Mouse (Mus musculus) midbrain, embryonic 16.5 days (tissue): ENCODE measurements around the gene Shank1. TPM values are rescaled to one million over a fixed set of nuclear protein-coding genes. Genes with fewer than 3 reads are reported as not detected.
"Not testable (repeated sequence)": the region's sequence is repeated elsewhere in the genome, so short reads cannot be mapped to it uniquely, and the experiment has no call there.

Experiments used
- ATAC-seq: fragments of 200-750 bp; cut with Nextera tagmentation; 2 replicates; pipeline ENCODE4 v1.8.0; 2017; ENCODE audit warnings: moderate TSS enrichment
- H3K27ac ChIP-seq: fragments of 300-500 bp; sonication (generic); 2 replicates; pipeline ENCODE4 v1.5.1; 2014; ENCODE audit warnings: mild to moderate bottlenecking, low read length, mixed read lengths
- H3K27me3 ChIP-seq: fragments of 300-500 bp; sonication (generic); 2 replicates; pipeline ENCODE4 v1.6.1; 2014; ENCODE audit warnings: low read depth, low read length, mixed read lengths; ENCODE audit not compliant: control insufficient read depth, insufficient read depth
- H3K36me3 ChIP-seq: fragments of 300-500 bp; sonication (generic); 2 replicates; pipeline ENCODE4 v1.6.1; 2014; ENCODE audit warnings: mild to moderate bottlenecking, low read length, moderate library complexity, mixed read lengths; ENCODE audit not compliant: control insufficient read depth, insufficient read depth
- H3K4me1 ChIP-seq: fragments of 300-500 bp; sonication (generic); 2 replicates; pipeline ENCODE4 v1.6.1; 2014; ENCODE audit warnings: mild to moderate bottlenecking, low read length, mixed read lengths; ENCODE audit not compliant: control insufficient read depth, insufficient read depth
- H3K4me2 ChIP-seq: fragments of 300-500 bp; sonication (generic); 2 replicates; pipeline ENCODE4 v1.6.1; 2014; ENCODE audit warnings: mild to moderate bottlenecking, low read length, mixed read lengths
- H3K4me3 ChIP-seq: fragments of 300-500 bp; sonication (generic); 2 replicates; pipeline ENCODE4 v1.5.1; 2014; ENCODE audit warnings: low read depth, mild to moderate bottlenecking, low read length, moderate library complexity, mixed read lengths
- H3K9ac ChIP-seq: fragments of 300-500 bp; sonication (generic); 2 replicates; pipeline ENCODE4 v1.6.1; 2014; ENCODE audit warnings: low read depth, low read length, mixed read lengths
- H3K9me3 ChIP-seq: fragments of 300-500 bp; sonication (generic); replicated peaks from 2 replicates; pipeline ENCODE4 v1.6.1; 2014; ENCODE audit warnings: mild to moderate bottlenecking, low read length, mixed read lengths; ENCODE audit not compliant: control insufficient read depth, poor library complexity, severe bottlenecking
- WGBS: fragments of 180-500 bp; shearing (Covaris S2); extraction: QIAGEN DNeasy Blood & Tissue Kit; methylation state at CpG from one replicate; pipeline ENCODE4 v1.1.7; 2014; 5-methylcytosine and 5-hydroxymethylcytosine counted together
- polyA plus RNA-seq: library from polyadenylated mRNA; unstranded; fragments of >200 nt; fragmentation: Nextera tagmentation; extraction: Ambion mirVana; gene quantifications from 2 replicates; pipeline ENCODE4 v1.2.1, GENCODE M21; 2015

The Shank1 gene
- polyA plus RNA-seq, 1 experiment from 2014 or later = 35.6 TPM

GRCm38 (mm10) chr7:44297501-44297900 lies 12.6 kb upstream of the Shank1 start:
- H3K9me3 ChIP-seq, H3K9ac ChIP-seq, ATAC-seq, H3K4me2 ChIP-seq, H3K36me3 ChIP-seq, H3K4me1 ChIP-seq, H3K4me3 ChIP-seq, H3K27me3 ChIP-seq, H3K27ac ChIP-seq: not testable (repeated sequence)
- WGBS = 70% methylated on average over 2 of the region's 2 CpGs

DNA sequence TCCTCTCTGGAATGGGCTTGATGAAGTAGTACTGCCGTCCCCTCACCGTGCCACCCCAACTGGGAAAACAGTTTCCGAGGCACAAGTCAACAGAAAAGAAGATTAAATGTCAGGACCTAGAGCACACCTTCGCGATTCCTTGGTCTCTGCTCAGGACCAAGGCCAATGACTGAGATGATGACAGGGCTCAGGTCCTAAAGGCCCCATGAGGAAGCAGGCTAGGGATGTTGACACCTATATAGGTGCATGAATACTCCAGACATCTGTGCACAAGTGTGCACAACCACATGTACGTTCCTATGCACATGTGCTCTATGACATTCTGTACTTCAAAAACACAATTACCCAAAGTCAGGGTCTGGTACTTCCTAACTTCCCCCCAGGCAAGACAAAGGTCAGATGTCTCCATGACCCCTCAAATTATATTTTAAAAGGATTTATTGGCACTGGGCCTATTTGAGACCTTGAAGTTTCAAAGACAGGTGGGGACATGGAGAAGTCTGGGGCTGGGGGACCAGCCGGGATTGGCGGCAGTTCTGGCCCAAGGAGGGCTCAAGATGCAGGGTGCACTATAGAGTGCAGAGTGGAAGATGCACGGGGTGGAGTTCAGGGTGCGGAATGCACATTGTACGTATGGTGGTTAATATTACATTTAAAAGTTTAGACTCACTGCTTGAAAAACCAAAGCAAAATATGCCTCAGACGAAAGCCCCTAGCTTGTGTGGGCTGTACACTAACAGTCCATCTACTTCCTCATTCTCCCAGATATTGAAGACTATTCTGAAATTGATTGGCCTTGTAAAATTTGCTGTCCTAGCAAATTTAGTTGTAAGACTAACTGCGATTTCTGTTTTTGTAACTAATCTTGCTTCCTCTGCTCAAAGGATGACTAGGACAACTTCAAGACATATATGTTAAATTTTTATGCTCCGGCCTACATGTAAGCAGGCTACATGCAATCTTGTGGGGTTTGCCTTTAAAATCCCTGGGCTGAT lies 6.4 kb upstream of the Shank1 start:
- peaks cover 12% of the 10 kb centered on the region for H3K4me1 ChIP-seq
- peak overlapping the region; percentile 92 for H3K27ac ChIP-seq
- no peaks in the 10 kb centered on the region for H3K9me3 ChIP-seq
- H3K4me2 ChIP-seq = peak overlapping the region; percentile 72
- no peaks in the 10 kb centered on the region for H3K36me3 ChIP-seq
- H3K9ac ChIP-seq = peak overlapping the region; percentile 90
- ATAC-seq = no peak
- H3K4me3 ChIP-seq = peak overlapping the region; percentile 67
- H3K27me3 ChIP-seq = no peaks in the 10 kb centered on the region
- WGBS = 81% methylated on average over 14 of the region's 14 CpGs

- Histone ChIP-seq H3K9me3 (no peaks in the 10 kb centered on the region), H3K27ac (peak overlapping the region; percentile 92), H3K4me2 (peak overlapping the region; percentile 72), H3K36me3 (no peaks in the 10 kb centered on the region), H3K4me1 (peaks cover 12% of the 10 kb centered on the region), H3K9ac (peak overlapping the region; percentile 90), H3K27me3 (no peaks in the 10 kb centered on the region), H3K4me3 (peak overlapping the region; percentile 67)
- WGBS = under 1% methylated on average over 25 of the region's 25 CpGs
- ATAC-seq = peak; percentile 57
These were observed 5.6 kb upstream of the Shank1 start for GRCm38 (mm10) chr7:44304463-44304774.

- Histone ChIP-seq H3K27ac (peak overlapping the region; percentile 92), H3K9ac (peak overlapping the region; percentile 90), H3K4me1 (peaks cover 12% of the 10 kb centered on the region), H3K27me3 (no peaks in the 10 kb centered on the region), H3K4me3 (peak overlapping the region; percentile 67), H3K36me3 (no peaks in the 10 kb centered on the region), H3K4me2 (peak overlapping the region; percentile 72), H3K9me3 (no peaks in the 10 kb centered on the region)
- WGBS = under 1% methylated on average over 49 of the region's 49 CpGs
- peak; percentile 94 for ATAC-seq
These were observed 5.0 kb upstream of the Shank1 start for GRCm38 (mm10) chr7:44304775-44305641.

- WGBS = 11% methylated on average over 16 of the region's 16 CpGs
- 0 out of 2 replicates have a peak overlapping the region, but pooled peaks have one; percentile 11 for H3K9ac ChIP-seq
- no peak; the same call in 1 of the 2 replicates for ATAC-seq
These were observed 4.4 kb upstream of the Shank1 start for GRCm38 (mm10) chr7:44305686-44306085.

GRCm38 (mm10) chr7:44306516-44307240 lies 3.4 kb upstream of the Shank1 start, which contains the start of gene Clec11a:
Clec11a (minus strand) TSS chr7:44306902.
- H3K9me3 ChIP-seq = no peaks in the 10 kb centered on the region
- 62% methylated on average over 6 of the region's 6 CpGs for WGBS
- H3K4me2 ChIP-seq = peak within 1 kb of the TSS; percentile 72
- H3K9ac ChIP-seq = 0 out of 2 replicates have a peak within 1 kb of the TSS, but pooled peaks have one; percentile 11
- peak within 1 kb of the TSS; percentile 67 for H3K4me3 ChIP-seq
- H3K4me1 ChIP-seq = peaks cover 18% of the 10 kb centered on the region
- H3K27me3 ChIP-seq = no peaks in the 10 kb centered on the region
- no peaks in the 10 kb centered on the region for H3K36me3 ChIP-seq
- H3K27ac ChIP-seq = peak within 1 kb of the TSS; percentile 92
- ATAC-seq = no peak

More at GRCm38 (mm10) chr7:44305686-44306085, 4.4 kb upstream of the Shank1 start:
- Histone ChIP-seq H3K27me3 (no peaks in the 10 kb centered on the region), H3K36me3 (no peaks in the 10 kb centered on the region), H3K4me2 (peak overlapping the region; percentile 72), H3K27ac (peak overlapping the region; percentile 92), H3K9me3 (no peaks in the 10 kb centered on the region), H3K4me3 (peak overlapping the region; percentile 67), H3K4me1 (peaks cover 12% of the 10 kb centered on the region)

GRCm38 (mm10) chr7:44307261-44308020 lies 2.6 kb upstream of the Shank1 start:
- peaks cover 24% of the 10 kb centered on the region for H3K4me1 ChIP-seq
- no peaks in the 10 kb centered on the region for H3K27me3 ChIP-seq
- H3K4me2 ChIP-seq = no peak overlapping the region
- H3K9me3 ChIP-seq = no peaks in the 10 kb centered on the region
- WGBS = 57% methylated on average over 9 of the region's 9 CpGs
- no peak overlapping the region for H3K4me3 ChIP-seq
- ATAC-seq = no peak
- H3K36me3 ChIP-seq = no peaks in the 10 kb centered on the region
- H3K27ac ChIP-seq = no peak overlapping the region
- no peak overlapping the region for H3K9ac ChIP-seq
